Mouse (Mus musculus): ENCODE data around the gene Car12.
A peak's percentile ranks its signal among the peaks of the same experiment; 100 is the strongest.
"Not testable (repeated sequence)": the region's sequence is repeated elsewhere in the genome, so short reads cannot be mapped to it uniquely, and the experiment has no call there.

Gene Car12

DNA sequence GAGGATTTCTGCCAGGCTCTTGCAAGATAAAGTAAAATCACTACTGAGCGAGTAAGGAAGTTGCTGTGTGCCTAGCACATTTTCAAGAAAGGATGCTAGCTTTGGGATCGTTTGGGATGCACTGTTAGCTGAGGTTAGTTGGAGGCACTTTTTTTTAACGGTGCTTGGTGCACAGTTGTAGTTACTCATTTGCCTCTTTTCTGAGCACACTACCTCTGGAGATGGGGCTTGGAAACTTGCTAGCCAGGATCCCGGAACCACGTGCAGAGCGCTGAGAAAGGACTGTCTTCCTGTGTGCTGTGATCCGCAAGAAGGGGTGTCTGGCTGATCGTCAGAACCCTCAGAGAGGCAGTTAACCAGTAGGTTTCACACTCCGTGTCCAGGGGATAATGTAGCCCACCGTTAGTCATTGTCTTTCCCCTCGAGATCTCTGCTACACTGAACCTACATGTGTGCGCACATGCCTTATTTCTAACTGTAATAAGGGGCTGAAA is 583 bp downstream of the Car12 start:
- peak; percentile 50 for DNase-seq

DNA sequence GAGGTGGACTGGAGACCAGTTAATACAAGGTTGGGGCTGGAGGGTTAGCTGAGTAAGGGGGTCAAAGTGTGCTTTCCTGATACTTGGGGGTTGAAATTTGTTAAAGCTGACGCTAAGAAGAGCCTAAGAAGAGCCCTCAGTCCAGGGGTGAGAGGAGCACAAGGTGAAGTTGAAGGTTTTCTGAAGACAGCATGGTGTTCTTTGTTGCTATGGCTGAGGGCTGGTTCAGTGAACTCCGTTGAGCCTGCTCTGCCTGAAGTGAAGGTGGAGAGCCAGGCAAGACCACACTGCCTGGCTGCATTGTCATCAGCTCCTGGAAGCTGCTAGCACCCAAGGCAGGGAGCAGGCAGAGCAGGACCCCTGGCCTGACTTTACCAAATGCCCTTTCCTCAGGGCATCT is 1.9 kb downstream of the Car12 start:
- DNase-seq = peak; percentile 48

DNA sequence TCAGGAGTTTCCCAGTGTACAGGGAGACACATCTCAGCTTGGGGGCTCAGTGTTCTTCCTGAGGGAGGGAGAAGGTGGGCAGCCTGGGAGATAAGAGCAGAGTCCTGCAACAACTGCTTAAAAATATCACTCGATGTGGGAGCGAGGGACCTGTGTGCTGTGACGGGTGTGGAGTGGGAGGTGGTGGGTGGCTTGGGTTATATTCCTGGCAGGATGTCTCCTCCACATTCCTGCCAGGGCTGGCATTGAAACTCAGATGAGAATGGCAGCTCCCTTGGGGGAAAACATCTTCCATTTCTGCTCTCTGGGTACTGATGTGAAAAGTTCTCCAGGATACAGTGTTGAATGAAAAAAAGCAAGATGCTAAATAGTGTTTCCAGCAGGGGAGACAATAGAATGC is 3.0 kb downstream of the Car12 start:
- DNase-seq = no peak

DNA sequence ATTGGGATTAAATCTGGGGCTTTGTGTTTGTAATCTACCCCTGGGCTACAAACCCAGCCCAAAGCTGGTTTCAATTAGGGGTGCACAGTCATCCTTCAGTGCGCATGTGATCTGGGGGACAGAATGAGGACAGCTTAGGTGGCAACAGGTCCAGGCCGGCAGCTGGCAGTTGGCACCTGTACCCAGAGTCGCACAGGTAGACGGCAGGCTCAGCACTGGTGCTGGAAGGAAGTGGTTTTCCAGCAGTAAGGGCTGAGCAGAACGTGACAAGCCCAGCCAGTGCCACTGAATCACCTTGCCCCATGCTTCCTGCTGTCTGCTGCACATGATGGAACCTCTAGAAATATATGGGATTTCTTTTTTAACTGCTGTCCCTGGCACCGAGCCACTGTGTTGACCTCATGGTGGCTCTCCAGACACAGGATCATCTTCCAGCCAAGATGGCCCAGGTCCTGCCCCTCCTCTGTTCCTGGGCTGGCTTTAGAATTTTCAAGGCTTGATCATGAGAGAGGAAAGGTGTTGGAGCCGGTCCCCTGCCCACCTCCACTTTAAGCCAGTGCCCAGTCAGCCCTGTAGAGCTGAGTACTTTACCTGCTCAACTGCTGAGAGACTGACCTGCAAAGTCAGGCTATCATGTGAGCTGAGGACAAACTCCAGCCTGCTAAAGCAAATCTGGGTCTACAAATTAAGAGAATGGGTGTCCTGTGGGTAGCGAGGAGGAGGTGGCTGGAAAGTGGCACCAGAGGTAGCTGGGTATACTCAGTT is 7.4 kb downstream of the Car12 start:
- peak; percentile 81 for DNase-seq

DNA sequence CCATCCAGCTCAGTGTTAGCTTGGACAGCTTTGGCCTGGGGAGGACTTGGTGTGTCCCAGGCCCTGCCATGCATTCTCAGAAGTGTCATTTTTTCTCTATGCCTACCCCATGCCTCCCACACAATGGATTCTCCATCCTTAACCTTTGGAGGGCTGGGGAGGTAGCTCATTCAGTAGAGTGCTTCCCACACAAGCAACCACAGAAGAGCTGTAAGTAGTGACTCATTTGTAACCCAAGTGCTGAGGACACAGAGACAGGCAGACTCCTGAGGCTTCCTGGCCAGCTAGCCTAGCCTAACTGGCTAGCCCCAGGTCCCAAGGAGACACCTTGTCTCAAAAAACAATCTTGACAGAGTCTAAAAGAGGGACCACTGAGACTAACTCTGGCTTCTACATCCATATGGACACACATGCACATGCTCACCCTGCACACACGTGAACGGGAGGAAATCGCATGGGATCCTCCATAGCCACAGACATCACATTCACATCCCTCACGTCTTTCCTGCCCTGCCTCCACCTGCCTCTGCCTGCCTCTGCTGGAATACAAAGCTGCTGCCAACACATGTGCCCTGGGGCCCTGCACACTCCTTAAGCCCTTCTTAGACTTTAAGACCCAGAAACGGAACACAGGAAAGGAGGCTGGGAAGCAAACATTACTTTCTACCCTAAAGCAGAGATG is 8.8 kb downstream of the Car12 start:
- no peak for DNase-seq

DNA sequence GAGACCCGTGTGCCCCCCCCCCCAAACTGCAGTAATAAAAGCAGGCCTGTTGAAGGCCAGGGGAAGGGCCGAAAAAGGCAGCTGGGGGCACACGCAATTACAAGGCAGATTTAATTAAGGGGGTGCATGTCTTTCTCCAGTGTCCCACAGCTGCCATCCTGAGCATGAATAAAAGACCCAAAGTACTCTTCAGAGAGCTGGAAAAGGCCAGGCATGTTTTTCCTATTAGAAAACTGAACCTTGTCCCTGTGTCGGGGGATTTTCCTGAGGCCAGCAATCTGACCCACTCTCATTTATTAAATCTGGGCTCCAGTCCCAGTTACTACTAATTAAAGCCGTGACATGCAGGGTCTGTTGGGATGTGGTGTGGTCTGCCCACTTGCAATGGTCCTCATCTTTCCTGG is 9.4 kb downstream of the Car12 start:
- peak; percentile 36 for DNase-seq

DNA sequence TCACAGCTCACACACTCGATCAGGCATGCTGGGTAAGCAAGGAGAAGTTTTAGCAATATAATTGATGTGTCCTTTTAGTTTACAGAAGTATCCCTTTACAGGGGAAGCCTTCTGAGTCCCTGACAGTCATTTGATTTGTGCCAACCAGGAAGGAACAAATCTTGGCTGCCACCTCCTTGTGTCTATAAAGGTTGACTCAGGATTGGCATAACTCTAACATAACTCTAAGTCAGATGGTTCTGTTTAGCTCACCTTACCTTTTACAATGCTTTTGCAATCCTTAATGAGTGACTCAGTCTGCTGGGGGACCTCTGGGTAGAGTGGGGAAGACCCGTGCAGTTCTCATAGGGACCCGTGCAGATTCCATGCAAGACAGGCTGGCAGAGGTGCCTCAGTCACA is 12.1 kb downstream of the Car12 start:
- no peak for DNase-seq

DNA sequence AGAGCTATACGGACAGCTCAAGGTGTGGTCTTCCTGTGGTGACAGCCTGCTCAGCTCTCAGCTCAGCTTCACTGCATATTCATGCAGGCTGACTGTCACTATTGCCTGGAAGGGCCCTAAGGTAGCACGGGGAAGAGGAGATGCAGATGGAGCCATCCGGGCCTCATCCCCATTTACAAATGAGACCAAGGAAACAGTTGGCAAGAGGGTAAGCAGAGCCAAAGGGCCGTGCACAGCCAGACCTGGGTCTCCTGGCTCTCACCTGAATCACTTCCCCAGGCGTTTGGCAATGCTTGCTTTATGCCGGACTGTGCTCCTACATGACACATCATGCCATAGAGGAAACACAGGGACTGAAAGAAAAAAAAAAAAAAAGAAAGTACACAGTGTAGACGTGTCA is 13.8 kb downstream of the Car12 start:
- DNase-seq = no peak

DNA sequence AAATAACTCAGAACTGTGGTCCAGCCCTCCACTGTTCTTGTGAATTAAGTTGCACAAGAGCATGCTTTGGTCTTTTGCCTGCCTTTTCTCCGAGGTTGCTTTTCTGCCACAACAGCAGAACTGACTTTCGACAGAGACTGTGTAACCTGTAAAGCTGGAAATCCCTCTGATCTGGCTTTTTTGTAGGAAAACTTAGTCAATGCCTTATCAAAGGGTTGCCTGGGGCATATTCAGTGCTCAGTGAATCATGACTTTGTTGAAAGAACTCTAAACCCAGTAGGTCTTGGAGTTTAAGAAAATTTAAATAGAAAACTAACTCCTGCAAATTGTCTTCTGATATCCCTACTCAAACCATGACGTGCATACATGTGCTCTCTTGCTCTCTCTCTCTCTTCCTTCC is 17.1 kb downstream of the Car12 start:
- no peak for DNase-seq

DNA sequence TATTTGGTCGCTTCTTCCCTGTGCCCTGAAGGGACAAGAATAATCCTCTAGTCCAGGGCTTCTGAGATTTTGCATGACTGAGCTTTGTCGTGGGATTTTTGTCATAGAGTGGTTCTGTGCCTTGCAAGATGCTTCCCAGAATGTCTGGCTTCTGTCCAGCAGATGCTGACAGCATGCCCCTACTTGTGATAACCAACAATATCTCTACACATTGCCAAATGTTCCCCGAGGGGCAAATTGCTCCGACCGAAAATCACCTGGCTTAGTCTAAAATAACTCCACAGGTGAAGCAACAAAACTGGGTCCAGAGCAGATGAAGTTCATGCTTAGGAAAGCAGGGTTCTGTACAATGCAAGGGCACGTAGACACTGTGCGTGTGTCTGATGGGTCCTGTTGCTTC is 17.8 kb downstream of the Car12 start:
- DNase-seq = no peak

DNA sequence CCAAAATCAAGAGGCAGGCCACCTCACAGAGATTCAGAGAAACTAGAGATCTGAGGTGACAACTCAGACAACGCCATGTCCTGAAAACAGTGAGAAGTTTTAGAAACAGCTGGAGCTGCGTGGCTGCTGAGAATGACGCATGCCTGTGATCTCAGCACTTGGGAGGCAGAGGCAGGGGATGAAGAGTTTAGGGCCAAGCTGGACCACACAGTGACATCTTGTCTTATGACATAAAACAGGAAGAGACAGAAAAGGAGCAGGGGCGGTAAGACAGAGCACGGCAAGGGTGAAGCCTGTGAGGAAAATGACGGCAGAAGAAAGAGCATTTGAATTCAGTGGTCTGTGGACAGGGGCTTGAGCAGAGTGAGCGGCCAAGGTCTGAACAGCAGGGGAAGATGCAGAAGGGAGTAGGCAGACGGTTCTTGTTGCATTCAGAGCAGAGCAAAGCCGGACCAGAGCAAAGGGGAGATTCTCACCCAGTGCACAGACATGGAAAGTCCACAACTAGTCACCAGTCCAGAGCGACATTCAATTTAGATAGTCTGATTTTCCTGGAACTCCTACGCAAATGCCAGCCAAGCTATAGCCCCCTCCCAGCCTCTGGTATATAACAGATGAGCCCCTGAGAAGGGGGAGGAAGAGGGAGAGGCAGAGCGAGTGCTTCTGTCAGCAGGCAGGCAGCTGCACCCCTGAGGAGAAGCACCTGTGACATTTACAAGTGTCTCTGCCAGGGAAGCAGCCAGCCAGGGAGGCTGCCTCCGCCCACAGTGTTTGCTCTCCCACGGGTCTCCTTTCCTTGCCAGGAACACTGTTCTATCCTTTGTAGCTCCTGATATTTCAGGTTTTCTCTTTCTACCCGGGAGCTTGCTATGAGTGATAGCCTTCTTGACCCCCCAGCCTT is 19.6 kb downstream of the Car12 start:
- peak; percentile 64 for DNase-seq

DNA sequence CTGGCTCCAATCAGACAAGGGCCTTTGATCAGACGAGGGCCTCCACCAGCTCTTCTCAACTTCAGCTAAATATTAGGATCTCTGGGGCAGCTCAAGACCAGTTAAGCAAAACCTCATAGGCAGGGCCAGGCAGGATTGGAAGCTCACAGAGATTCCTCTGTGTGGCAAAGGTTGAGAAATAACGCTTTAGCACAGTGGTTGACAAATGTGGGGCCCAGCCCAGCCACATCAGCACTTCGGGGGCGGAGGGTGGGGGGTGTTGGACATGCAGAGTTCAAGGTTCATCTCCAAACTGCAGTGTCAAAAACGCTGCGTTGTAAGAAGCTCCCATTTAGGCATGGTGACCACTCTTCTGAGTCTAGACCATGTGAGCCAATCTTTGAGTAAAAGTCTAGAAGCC is 21.1 kb downstream of the Car12 start:
- DNase-seq = peak; percentile 61

DNA sequence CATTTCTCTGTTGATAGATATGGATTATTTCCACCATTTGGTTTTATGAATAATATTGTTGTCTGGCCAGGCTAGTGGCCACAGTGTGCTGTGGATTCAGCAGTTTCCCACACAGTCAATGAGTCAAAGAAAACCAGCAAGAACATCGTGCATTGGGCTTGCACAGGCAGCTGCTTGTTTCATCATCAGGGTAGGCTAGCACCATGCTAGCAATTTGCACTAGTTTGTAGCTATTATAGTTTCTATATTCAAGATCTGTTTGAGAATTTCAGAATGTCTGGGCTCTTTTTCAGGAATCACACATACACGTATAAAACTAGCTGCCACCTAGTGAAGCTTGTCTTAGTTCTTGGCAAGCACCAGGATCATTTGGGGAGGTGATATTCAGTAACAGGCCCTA is 21.6 kb downstream of the Car12 start:
- no peak for DNase-seq

DNA sequence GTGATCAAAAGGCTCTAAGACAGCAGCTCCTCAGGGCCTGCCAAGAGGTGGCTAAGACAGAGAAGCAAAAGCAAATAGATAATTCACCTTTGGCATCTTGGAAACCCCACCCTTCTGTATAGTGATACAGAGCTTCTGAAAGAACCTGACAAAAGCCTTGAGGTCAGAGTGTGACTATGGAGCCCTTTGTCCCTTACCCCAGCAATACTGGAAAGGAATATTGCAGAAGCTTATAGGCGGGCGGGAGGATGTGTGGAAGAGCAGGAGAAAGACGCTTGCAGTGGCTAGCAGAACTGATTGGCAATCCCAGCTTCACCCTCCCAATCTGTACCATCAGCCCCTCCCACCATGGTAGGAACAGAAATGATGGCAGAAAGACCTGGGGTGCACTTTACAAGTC is 22.5 kb downstream of the Car12 start:
- no peak for DNase-seq

DNA sequence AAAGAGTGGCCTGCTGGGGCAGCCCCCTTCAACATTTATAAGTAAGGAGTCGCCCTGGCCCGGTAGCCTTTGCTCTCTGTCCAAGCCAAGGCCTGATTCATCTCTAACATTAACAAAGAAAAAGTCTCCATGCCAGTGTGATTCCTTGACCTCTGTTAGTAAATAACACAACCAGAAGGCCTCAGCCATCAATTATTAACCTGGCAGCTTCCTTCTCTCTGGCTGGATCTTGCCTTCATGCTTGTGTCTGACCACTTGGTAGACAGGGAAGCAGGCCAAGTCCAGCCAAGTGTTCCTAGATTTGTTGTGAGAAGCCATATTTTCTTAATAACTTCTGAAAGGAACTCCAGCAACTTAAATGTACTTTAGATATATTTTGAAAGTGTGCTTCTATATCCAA is 23.1 kb downstream of the Car12 start:
- peak; percentile 92 for DNase-seq

DNA sequence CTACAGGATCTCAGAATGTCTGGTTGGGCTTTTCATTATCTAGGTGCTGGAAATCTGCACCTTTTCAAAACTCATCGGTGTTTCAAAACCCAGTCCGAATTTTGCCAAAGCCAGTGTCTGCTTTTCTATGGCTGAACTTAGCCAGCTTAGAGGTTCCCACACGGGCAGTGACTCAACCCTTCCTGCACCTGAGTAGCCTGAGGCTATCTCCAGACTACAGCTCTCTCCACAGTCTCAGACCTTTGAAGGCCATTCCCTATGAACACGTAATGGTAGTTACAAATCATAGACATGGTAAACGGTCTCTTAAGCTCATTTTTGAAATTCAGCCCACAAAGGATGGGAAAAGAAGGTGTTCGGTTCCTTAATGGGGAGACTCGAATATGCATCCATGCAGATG is 26.0 kb downstream of the Car12 start:
- no peak for DNase-seq

DNA sequence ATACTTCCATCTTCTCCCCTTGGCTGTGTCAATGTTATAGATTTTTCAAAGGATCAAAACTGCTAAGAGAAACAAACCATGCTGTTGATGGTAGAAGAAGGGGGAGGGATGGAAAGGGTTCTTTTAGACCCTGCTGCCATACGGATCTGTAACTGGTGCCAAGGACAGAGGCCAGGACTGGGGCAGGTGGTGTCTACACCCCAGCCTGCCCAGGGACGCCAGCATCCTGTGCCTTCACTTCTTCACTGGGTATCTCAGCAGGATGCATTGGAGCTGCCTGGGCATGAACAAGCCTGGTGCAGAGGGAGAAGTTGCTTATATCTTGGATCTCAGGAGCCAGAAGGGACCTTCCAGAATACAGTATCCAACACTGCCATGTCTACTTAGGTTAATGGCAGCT is 31.0 kb downstream of the Car12 start:
- DNase-seq = no peak

DNA sequence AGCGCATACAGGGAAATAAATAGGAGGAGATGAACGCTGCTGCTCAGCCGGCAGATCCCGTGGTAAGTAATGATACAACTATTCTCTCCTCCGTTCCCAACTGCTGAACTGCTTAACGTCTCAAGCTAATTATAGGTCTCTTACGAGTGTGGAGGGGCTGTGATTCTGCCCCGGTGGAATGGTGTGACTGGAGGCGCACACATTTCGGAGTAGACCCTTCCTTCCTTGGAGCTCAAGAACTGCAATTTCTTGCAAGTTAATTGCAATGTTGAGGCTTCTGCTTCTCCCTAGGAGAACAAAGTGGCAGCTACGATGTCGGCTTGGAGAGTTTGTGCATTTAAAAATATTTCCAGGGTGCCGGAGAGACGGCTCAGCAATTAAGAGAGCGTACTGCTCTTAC is 34.9 kb downstream of the Car12 start:
- DNase-seq = no peak

DNA sequence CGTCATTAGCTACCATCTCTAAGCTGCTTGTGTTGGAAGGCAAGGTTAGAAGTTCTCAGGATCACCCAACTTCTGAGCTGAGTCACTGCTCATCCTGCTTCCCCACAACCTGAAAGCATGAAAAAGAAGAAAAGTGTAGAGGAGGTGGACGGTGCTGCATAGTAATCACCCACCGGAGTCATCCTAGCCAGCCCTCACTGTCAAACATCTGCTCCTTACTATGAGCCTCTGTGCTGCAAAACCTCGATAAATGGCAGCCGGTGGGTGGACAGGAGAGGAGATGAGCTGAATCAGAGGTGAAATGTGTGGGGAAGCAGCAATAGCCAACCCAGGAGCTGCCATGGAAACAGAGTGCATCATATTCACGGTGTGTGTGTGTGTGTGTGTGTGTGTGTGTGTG is 39.4 kb downstream of the Car12 start:
- no peak for DNase-seq

DNA sequence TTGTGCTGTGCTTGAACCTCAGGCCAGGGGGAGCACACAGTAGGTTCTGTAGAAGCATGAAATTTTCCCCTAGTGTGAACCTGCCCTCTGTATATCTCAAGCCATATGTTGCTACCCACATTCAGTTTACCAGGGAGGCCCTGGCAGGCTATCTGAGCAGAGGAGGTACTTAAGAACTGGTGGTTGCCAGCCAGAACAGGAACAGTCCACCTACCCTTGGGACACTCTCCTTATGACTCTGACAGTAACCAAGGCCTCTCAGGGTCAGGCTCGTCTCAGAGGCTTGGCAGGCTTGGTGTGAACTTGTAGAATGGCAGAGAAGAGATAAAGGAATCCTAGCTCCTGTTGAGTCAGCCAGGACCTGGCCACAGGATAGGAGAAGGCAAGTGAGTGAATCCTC is 47.5 kb downstream of the Car12 start:
- DNase-seq = peak; percentile 57

DNA sequence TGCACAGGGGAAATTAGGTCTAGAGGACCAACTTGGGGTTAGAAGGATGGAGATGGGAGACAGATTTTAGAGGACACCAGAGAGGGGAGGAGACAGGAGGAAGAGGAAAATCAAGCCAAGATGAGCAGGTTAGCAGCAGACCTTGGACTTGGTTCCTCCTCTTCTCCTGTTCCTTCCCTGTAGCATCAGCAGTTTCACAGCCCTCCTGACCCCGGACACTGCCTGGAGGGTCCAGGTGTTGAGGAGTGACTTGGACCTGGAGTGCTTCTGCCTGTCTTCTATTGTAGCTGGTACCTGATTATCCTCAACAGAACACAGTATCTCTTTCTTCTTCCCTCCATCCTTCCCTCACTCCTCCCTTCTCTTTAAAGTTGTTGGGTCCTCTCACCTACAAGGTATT is 55.2 kb downstream of the Car12 start:
- DNase-seq = peak; percentile 63

DNA sequence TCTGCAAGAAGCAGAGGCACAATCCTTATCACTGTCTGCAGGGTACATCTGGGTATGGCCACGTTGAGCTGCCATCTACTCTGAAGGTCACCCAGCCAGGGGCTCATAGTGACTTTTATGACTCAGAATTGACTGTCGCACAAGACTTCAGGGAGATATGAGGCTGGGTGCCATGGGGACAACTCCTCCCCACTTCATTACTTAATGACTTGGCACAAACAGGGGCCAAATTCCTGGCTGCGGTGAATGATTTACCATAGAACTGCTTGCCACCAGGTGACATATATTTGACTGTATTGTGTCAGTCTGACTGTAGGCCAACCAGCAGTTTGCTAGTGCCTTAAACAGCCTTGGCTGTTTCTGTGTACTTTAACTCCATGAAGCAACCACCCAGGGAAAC is 55.8 kb downstream of the Car12 start:
- peak; percentile 91 for DNase-seq

DNA sequence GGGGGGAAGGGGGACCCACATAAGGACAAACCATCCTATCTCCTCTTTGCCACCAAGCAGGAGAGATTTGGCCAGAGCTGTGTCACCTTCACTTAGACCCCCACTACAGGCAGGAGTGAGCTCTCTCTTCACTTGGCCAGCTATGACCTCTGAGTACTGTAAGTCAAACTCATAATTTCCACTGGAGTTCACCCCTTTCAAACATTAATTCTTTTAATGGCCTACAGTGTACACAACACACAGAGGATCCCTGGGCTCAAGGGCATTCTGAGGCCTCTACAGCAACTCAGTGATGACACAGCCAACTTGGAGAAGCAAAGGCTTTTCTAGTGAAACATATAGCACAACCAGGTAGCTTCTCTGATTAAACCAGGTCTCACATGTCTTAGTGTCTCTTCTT is 57.2 kb downstream of the Car12 start:
- peak; percentile 67 for DNase-seq

DNA sequence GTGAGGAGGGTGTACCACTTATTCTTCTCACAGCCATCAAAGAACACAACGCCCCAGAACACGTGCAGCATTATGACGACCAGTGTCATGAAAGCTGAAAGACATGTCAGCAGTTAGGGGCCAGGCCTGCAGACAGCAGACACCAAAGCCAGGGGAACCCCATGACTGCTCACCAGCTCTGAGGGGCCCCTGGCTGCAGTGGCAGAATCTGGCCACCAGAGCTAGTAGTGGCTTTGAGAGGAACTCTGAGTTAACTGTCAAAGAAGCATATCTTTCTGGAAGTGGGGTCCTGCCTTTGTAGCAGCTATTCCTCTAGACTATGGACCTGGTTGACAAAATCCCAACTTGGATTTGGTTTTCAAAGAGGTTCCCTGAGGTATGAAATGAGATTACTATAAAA is 71.1 kb downstream of the Car12 start:
- DNase-seq = not testable (repeated sequence)

Measured in kidney, adult 11 months (tissue).